ENCODE assay signal across 21 mouse cellular contexts in genomic region chr4:48273119-48273829, GRCm38 (mm10). TPM values are rescaled to one million over a fixed set of nuclear protein-coding genes. Genes with fewer than 3 reads are reported as not detected.
DNase-seq lines count a peak whose midpoint lies in the region; ATAC-seq lines count a peak whose summit lies in the region.
"Had no signal": no experiment of that assay in that cellular context is flagged by ENCODE, and none has a peak within 500 bp of the region (broad histone marks: within the 10 kb centered on the region; RNA-seq: fewer than 3 reads in every experiment).

No protein-coding gene starts in this region.

- H3K27ac ChIP-seq in hindbrain, embryonic 10.5 days = no peak overlapping the region
- H3K27ac ChIP-seq in forebrain, embryonic 12.5 days = no peak overlapping the region
- H3K27ac ChIP-seq: forebrain, embryonic 10.5 days; gastrocnemius, adult 2 months; hindbrain, embryonic 13.5 days had no signal

- peaks cover 12% of the 10 kb centered on the region for H3K4me1 ChIP-seq in hindbrain, embryonic 10.5 days (replicated peaks)
- H3K4me1 ChIP-seq in forebrain, embryonic 12.5 days = peaks cover 6% of the 10 kb centered on the region

- no peaks in the 10 kb centered on the region for H3K27me3 ChIP-seq in hindbrain, embryonic 10.5 days (ENCODE audit: insufficient read depth, poor library complexity, severe bottlenecking)
- no peaks in the 10 kb centered on the region for H3K27me3 ChIP-seq in forebrain, embryonic 12.5 days
- H3K27me3 ChIP-seq: hindbrain, embryonic 13.5 days had no signal

- peaks cover 7% of the 10 kb centered on the region; the same call in 1 of the 2 replicates for H3K36me3 ChIP-seq in hindbrain, embryonic 10.5 days
- H3K36me3 ChIP-seq in forebrain, embryonic 12.5 days (replicated peaks) = no peaks in the 10 kb centered on the region; the same call in 1 of the 2 replicates
- H3K36me3 ChIP-seq: hindbrain, embryonic 13.5 days had no signal

- 94% methylated on average over 7 of the region's 7 CpGs for WGBS in hindbrain, embryonic 10.5 days
- 95% methylated on average over 7 of the region's 7 CpGs for WGBS in forebrain, embryonic 12.5 days

- DNase-seq in kidney, adult 9 months = peak; percentile 46
- DNase-seq in kidney, postnatal 4 days = no peak
- peak; percentile 40 for DNase-seq in A20 (ENCODE audit: low read depth, low spot score)
- peak; percentile 15 for DNase-seq in CD4-positive, CD25-positive, alpha-beta regulatory T cell, adult 2 months (ENCODE audit: low read depth, low spot score)
- DNase-seq in left cerebral cortex, adult 18-20 months (ENCODE audit: low spot score in 2 of 2) = no peak
- no peak for DNase-seq in hindbrain, embryonic 10.5 days (ENCODE audit: low spot score)
- DNase-seq: adrenal gland, postnatal 10 days; adrenal gland, postnatal 36 days; cerebellum, adult 18-20 months; cerebellum, adult 9-10 months; cerebellum, postnatal 14 days; gastrocnemius, adult 2 months; gastrocnemius, postnatal 14 days; heart, adult 11 months had no signal

- no peaks in the 10 kb centered on the region for H3K9me3 ChIP-seq in hindbrain, embryonic 10.5 days
- no peaks in the 10 kb centered on the region for H3K9me3 ChIP-seq in forebrain, embryonic 12.5 days
- H3K9me3 ChIP-seq: forebrain, embryonic 10.5 days; hindbrain, embryonic 13.5 days had no signal

- H3K4me2 ChIP-seq in forebrain, embryonic 12.5 days = no peak overlapping the region
- H3K4me2 ChIP-seq: heart, embryonic 11.5 days; hindbrain, embryonic 13.5 days had no signal

- H3K9ac ChIP-seq in forebrain, embryonic 12.5 days = no peak overlapping the region
- H3K9ac ChIP-seq: hindbrain, embryonic 13.5 days had no signal

- no peak overlapping the region for H3K4me3 ChIP-seq in hindbrain, embryonic 10.5 days
- H3K4me3 ChIP-seq in forebrain, embryonic 12.5 days (replicated peaks) = no peak overlapping the region
- H3K4me3 ChIP-seq: forebrain, embryonic 10.5 days; gastrocnemius, adult 2 months; hindbrain, embryonic 13.5 days had no signal

- ATAC-seq in activated CD4-positive, CD25-positive, alpha-beta regulatory T cell, adult 4 months = peak; percentile 70
- ATAC-seq in forebrain, embryonic 12.5 days (ENCODE audit: low FRiP score) = no peak
- ATAC-seq: forebrain, embryonic 14.5 days; hindbrain, embryonic 16.5 days had no signal

RNA-seq across cellular contexts. Expression of gene Erp44, which starts 6.1 kb away (rescaled TPM):
- polyA plus RNA-seq in activated CD4-positive, CD25-positive, alpha-beta regulatory T cell, adult 4 months (2017; shearing (Covaris generic)) = 10 to 100 TPM; 56.1 to 71.5 TPM
- 10 to 100 TPM; 36.3 to 38.9 TPM for total RNA-seq in left cerebral cortex, adult 18-20 months (2021)
- 63.2 and 64.3 TPM in 2 replicates for polyA plus RNA-seq in hindbrain, embryonic 10.5 days (2016; fragmentation: Nextera tagmentation; extraction: Ambion mirVana)
- polyA plus RNA-seq in forebrain, embryonic 12.5 days (2016; fragmentation: Nextera tagmentation; extraction: Ambion mirVana) = 66.0 and 68.0 TPM in 2 replicates

RNA-seq across cellular contexts. Expression of gene Invs, which starts 6.3 kb away (rescaled TPM):
- 10 to 100 TPM in 1 of 2 experiments, 1 to 10 TPM in 1; 9.4 to 10.5 TPM for polyA plus RNA-seq in activated CD4-positive, CD25-positive, alpha-beta regulatory T cell, adult 4 months (2017; shearing (Covaris generic))
- total RNA-seq in left cerebral cortex, adult 18-20 months (2021) = 10 to 100 TPM; 11.8 to 13.1 TPM
- 8.7 and 9.4 TPM in 2 replicates for polyA plus RNA-seq in hindbrain, embryonic 10.5 days (2016; fragmentation: Nextera tagmentation; extraction: Ambion mirVana)
- 8.7 and 10.5 TPM in 2 replicates for polyA plus RNA-seq in forebrain, embryonic 12.5 days (2016; fragmentation: Nextera tagmentation; extraction: Ambion mirVana)

Comparison
In these comparisons a context has a peak if more than half of its experiments do, and no peak if none do; other contexts are left out.
1. DNase-seq: peak in kidney, adult 9 months (single experiment), A20 (single experiment) and CD4-positive, CD25-positive, alpha-beta regulatory T cell, adult 2 months (single experiment); none in kidney, postnatal 4 days (0 of 2), left cerebral cortex, adult 18-20 months (0 of 2) and hindbrain, embryonic 10.5 days (single experiment).